Mouse (Mus musculus) midbrain, embryonic 11.5 days (tissue): ENCODE measurements around the gene 9230112D13Rik. TPM values are rescaled to one million over a fixed set of nuclear protein-coding genes. Genes with fewer than 3 reads are reported as not detected.

Experiments used
- ATAC-seq: fragments of 200-750 bp; cut with Nextera tagmentation; 2 replicates; pipeline ENCODE4 v1.8.0; 2017; ENCODE audit warnings: moderate TSS enrichment, moderate library complexity; ENCODE audit not compliant: low FRiP score
- DNase-seq: peaks from one replicate; pipeline ENCODE4 v3.0.0; 2015; ENCODE audit warnings: low spot score; ENCODE audit errors: missing footprints
- H3K27ac ChIP-seq: fragments of 300-500 bp; sonication (generic); 2 replicates; pipeline ENCODE4 v1.5.1; 2014; ENCODE audit warnings: low read depth, low read length
- H3K27me3 ChIP-seq: fragments of 300-500 bp; sonication (generic); 2 replicates; pipeline ENCODE4 v1.6.1; 2014; ENCODE audit warnings: mild to moderate bottlenecking, low read length, moderate library complexity, mixed read lengths; ENCODE audit not compliant: control insufficient read depth, insufficient read depth
- H3K36me3 ChIP-seq: fragments of 300-500 bp; sonication (generic); 2 replicates; pipeline ENCODE4 v1.6.1; 2014; ENCODE audit warnings: mild to moderate bottlenecking, low read length, moderate library complexity, mixed read lengths; ENCODE audit not compliant: control insufficient read depth, insufficient read depth
- H3K4me1 ChIP-seq: fragments of 300-500 bp; sonication (generic); 2 replicates; pipeline ENCODE4 v1.6.1; 2014; ENCODE audit warnings: low read length; ENCODE audit not compliant: control insufficient read depth, insufficient read depth
- H3K4me2 ChIP-seq: fragments of 300-500 bp; sonication (generic); 2 replicates; pipeline ENCODE4 v1.6.1; 2014; ENCODE audit warnings: mild to moderate bottlenecking, moderate library complexity
- H3K4me3 ChIP-seq: fragments of 300-500 bp; sonication (generic); 2 replicates; pipeline ENCODE4 v1.5.1; 2014; ENCODE audit warnings: low read depth, low read length
- H3K9ac ChIP-seq: fragments of 300-500 bp; sonication (generic); 2 replicates; pipeline ENCODE4 v1.6.1; 2014; ENCODE audit warnings: low read length
- H3K9me3 ChIP-seq: fragments of 300-500 bp; sonication (generic); 2 replicates; pipeline ENCODE4 v1.6.1; 2016; ENCODE audit warnings: low read length; ENCODE audit not compliant: control insufficient read depth
- WGBS: fragments of 180-500 bp; shearing (Covaris S2); extraction: QIAGEN DNeasy Blood & Tissue Kit; methylation state at CpG from one replicate; pipeline ENCODE4 v1.1.7; 2014; 5-methylcytosine and 5-hydroxymethylcytosine counted together
- polyA plus RNA-seq: library from polyadenylated mRNA; unstranded; fragments of >200 nt; fragmentation: Nextera tagmentation; extraction: Ambion mirVana; gene quantifications from 2 replicates; pipeline ENCODE4 v1.2.1, GENCODE M21; 2014

Gene 9230112D13Rik
- polyA plus RNA-seq, 1 experiment from 2014 or later = not detected

DNA sequence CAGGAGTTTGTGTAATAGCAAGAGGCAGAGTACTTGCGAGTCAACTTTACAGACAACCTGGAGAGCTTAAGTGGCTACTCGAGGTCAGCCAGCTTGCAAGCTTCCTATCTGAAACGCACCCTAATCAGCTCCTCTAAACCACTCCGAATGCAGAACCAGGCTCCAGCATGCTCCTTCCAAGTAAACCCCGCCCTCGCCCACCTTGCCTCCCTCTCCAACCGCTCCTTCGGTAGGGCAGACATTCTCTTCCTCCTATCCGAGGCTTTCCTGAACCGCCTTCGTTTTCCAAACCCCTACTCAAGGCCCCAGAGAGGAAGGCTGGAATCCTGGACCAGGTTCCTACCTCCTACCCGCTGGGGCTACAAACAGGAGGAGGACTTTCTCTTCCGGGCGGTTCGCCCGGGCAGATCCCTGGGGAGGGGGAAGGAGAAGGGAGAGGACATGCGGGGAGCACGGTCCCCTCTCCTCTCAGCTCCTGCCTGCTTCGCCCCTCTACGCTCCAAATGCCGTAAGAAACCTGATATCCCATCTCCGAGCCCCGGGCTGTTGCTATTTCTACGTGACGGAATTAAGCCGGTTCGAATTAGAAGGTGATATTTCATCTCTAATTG is 25.9 kb upstream of the 9230112D13Rik start:
- H3K4me3 ChIP-seq = peak overlapping the region; percentile 69
- H3K27me3 ChIP-seq = no peaks in the 10 kb centered on the region
- ATAC-seq (peak; percentile 69), DNase-seq (peak; percentile 97)
- H3K9ac ChIP-seq = peak overlapping the region; percentile 73
- H3K36me3 ChIP-seq = no peaks in the 10 kb centered on the region
- under 1% methylated on average over 27 of the region's 27 CpGs for WGBS
- no peaks in the 10 kb centered on the region for H3K9me3 ChIP-seq
- no peak overlapping the region for H3K27ac ChIP-seq
- H3K4me1 ChIP-seq = no peaks in the 10 kb centered on the region
- peak overlapping the region; percentile 79 for H3K4me2 ChIP-seq

DNA sequence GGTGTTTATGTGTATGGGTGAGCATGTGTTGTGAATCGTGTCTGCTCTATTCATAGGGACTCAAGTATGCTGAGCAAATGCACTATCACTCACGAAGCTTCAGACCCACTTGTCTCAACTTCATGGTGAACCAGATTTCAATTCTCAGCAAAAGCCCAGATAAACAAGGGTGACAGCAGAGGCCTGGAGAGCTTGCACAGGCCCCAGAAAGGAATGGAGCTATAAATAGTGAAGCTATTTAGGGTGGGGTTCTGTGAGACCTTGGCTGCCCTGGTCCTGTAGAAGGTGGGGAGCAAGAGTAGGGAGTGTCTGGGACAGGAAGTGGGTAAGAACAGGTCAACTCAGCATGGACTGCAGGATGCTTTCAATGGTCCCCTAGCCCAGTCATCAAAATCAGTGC is 21.9 kb upstream of the 9230112D13Rik start:
- 74% methylated on average over 2 of the region's 2 CpGs for WGBS
- Histone ChIP-seq H3K4me2 (no peak overlapping the region), H3K27ac (no peak overlapping the region), H3K9ac (no peak overlapping the region), H3K9me3 (no peaks in the 10 kb centered on the region), H3K27me3 (no peaks in the 10 kb centered on the region), H3K4me3 (no peak overlapping the region), H3K36me3 (no peaks in the 10 kb centered on the region), H3K4me1 (no peaks in the 10 kb centered on the region)
- ATAC-seq = no peak
- no peak for DNase-seq

DNA sequence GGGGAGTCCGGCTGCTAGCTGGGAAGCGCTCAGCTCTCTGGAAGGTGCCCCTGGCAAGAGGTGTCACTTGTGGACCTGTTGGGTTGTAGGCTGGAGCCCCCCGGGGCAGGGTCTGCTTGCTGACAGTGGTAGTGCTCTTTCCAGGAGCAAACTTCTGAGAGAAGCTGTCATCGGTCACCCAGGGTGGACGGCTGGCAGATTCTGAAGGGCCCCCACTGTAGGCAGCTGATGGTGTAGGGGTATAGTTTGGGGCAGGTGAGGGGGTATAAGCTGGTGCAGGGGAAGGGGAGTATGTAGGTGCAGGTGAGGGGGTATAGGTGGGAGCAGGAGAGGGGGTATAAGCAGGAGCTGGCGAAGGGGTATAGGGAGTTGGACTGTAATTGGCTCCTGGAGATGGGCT is 21.4 kb upstream of the 9230112D13Rik start:
- no peak for ATAC-seq
- Histone ChIP-seq H3K4me1 (no peaks in the 10 kb centered on the region), H3K4me3 (no peak overlapping the region), H3K36me3 (no peaks in the 10 kb centered on the region), H3K27me3 (no peaks in the 10 kb centered on the region), H3K4me2 (no peak overlapping the region), H3K27ac (no peak overlapping the region), H3K9ac (no peak overlapping the region), H3K9me3 (no peaks in the 10 kb centered on the region)
- WGBS = 85% methylated on average over 6 of the region's 6 CpGs
- DNase-seq = no peak

DNA sequence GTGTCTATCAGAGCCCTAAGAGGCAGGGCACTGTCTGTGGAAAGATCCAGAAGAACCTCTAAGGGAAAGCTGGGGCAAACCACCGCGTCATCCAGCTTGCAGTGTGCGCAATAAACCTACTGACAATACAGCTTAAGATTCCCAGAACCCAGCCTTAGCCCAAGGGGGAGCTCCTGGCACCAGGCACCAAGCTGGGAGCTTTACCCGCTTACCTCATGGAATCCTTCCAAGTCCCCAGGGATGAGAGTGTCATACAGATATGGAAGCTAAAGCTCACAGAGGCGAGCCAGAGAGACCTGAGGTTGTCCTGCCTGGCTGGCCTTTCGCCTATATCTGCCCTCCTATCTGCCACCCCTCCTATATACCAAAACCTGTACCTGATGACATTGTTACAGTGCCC is 21.0 kb upstream of the 9230112D13Rik start:
- WGBS = 70% methylated on average over 6 of the region's 6 CpGs
- Histone ChIP-seq H3K9me3 (no peaks in the 10 kb centered on the region), H3K27ac (no peak overlapping the region), H3K4me3 (no peak overlapping the region), H3K4me2 (no peak overlapping the region), H3K4me1 (no peaks in the 10 kb centered on the region), H3K36me3 (no peaks in the 10 kb centered on the region), H3K27me3 (no peaks in the 10 kb centered on the region), H3K9ac (no peak overlapping the region)
- no peak for ATAC-seq
- no peak for DNase-seq

DNA sequence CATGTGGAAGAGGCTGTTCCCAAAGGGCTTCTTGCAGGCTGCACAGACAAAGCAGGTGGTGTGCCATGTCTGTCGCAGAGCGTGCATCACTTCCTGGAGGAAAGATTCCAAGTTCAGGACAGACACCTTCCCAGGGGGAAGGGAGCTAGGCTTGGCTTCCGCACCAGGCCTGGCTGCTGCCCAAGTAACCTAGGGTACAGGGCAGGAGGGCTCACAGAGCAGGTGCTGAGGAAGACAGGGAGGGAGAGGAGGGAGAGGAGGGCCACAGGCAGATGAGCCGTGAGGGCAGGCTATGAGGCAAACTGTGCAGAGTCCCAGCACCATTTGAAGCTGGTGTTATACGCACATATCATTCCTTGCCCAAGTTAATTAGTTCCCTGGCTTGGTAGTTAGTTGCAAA is 19.3 kb upstream of the 9230112D13Rik start:
- Histone ChIP-seq H3K4me2 (no peak overlapping the region), H3K36me3 (no peaks in the 10 kb centered on the region), H3K4me1 (no peaks in the 10 kb centered on the region), H3K4me3 (no peak overlapping the region), H3K9me3 (no peaks in the 10 kb centered on the region), H3K27me3 (no peaks in the 10 kb centered on the region), H3K9ac (no peak overlapping the region), H3K27ac (no peak overlapping the region)
- WGBS = 82% methylated on average over 5 of the region's 5 CpGs
- DNase-seq = no peak
- ATAC-seq = no peak

DNA sequence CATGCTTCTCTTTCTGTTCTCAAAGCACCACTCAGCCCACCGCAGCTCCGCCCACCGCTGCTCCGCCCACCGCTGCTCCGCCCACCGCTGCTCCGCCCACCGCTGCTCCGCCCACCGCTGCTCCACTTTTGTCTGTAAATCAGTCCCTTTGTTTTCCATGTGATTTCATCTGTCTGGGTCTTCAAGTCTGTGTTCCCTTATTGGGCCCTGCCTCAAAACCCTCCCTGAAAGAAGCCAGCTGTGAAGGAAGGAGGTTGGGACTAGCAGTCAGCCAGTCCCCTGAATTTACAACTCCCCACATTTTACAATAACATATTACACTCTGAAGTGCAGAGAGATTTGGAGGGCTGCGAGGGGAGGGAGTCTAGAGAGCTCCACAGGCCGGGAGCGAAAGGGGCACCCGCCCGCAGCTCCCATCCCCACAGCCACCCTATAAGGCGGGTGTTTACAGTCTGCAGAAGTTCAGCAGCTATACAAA is 18.1 kb upstream of the 9230112D13Rik start:
- Histone ChIP-seq H3K4me3 (no peak overlapping the region), H3K36me3 (no peaks in the 10 kb centered on the region), H3K9ac (peak overlapping the region; percentile 40), H3K27me3 (no peaks in the 10 kb centered on the region), H3K9me3 (no peaks in the 10 kb centered on the region), H3K4me2 (no peak overlapping the region), H3K4me1 (no peaks in the 10 kb centered on the region), H3K27ac (no peak overlapping the region)
- ATAC-seq (peak; percentile 46; the same call in 1 of the 2 replicates), DNase-seq (peak; percentile 85)
- 10% methylated on average over 17 of the region's 17 CpGs for WGBS

DNA sequence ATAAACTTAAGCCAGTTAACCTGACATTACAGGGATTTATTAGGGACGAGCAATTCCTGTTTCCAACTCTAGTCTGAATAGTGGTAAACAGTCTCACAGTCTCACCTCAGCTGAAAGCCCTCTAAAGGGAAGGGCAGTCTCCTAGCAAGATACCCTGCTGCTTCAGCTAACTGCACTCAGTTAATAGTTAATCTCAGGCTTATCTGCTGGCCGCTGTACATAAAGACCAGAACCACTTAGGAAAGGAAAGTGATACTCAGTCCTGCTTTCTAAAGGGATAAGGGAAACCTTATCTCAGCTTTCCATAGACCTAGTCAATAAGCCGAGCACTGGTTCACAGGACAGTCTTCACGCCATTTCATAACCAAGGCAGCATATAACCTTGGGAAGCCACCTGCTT is 13.3 kb upstream of the 9230112D13Rik start:
- no peak overlapping the region for H3K27ac ChIP-seq
- no peaks in the 10 kb centered on the region for H3K36me3 ChIP-seq
- ATAC-seq = no peak
- no peak overlapping the region for H3K4me2 ChIP-seq
- DNase-seq = no peak
- no peaks in the 10 kb centered on the region for H3K9me3 ChIP-seq
- H3K9ac ChIP-seq = no peak overlapping the region
- H3K27me3 ChIP-seq = no peaks in the 10 kb centered on the region
- WGBS = 78% methylated on average over 4 of the region's 4 CpGs
- H3K4me3 ChIP-seq = no peak overlapping the region
- no peaks in the 10 kb centered on the region for H3K4me1 ChIP-seq

DNA sequence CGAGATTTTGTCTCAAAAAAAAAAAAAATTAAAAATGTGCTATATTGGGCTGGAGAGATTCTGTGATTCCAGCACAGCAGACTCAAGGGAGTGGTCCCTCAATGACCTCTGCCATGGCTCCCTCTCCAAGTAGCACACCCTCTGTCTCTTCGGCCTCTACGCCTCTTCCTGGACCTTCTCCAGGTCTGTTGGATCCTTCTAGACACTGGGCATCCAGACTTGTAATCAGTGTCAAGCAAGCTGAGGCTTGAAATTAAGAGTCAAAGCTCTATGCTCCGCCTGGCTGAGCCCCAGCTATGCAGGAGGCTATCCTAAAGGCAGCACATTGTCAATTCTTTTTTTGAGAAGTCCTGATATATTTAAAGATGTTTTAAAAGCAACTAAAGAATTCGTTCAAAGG is 10.9 kb upstream of the 9230112D13Rik start:
- Histone ChIP-seq H3K36me3 (no peaks in the 10 kb centered on the region), H3K4me3 (no peak overlapping the region), H3K9ac (no peak overlapping the region), H3K4me1 (no peaks in the 10 kb centered on the region), H3K9me3 (peaks cover 3% of the 10 kb centered on the region; the same call in 1 of the 2 replicates), H3K27me3 (no peaks in the 10 kb centered on the region), H3K27ac (no peak overlapping the region), H3K4me2 (no peak overlapping the region)
- 83% methylated on average over 5 of the region's 5 CpGs for WGBS
- ATAC-seq (no peak), DNase-seq (no peak)

DNA sequence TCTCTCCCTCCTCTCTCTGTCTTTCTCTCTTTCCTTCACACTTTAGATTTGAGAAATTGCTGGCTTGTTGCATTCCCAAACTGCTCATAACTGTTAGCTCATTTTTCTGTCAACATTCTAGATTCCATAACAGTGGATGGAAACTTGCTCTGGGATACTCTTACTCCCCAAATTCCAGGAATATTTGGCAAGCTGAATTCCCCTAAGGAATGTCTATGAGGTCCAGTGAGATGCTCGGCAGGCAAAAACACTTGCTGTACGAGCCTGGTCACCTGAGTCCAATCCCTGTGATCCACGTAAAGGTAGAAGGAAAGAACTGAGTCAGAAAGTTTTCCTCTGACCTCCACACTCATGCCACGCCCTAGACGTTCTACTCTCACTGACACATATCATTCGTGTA is 9.9 kb upstream of the 9230112D13Rik start:
- no peak overlapping the region for H3K4me3 ChIP-seq
- no peaks in the 10 kb centered on the region for H3K27me3 ChIP-seq
- no peak overlapping the region for H3K9ac ChIP-seq
- 84% methylated on average over 6 of the region's 6 CpGs for WGBS
- DNase-seq (no peak), ATAC-seq (no peak)
- H3K9me3 ChIP-seq = peaks cover 3% of the 10 kb centered on the region; the same call in 1 of the 2 replicates
- H3K27ac ChIP-seq = no peak overlapping the region
- H3K4me1 ChIP-seq = no peaks in the 10 kb centered on the region
- H3K4me2 ChIP-seq = no peak overlapping the region
- H3K36me3 ChIP-seq = no peaks in the 10 kb centered on the region
